Mouse (Mus musculus) left cerebral cortex, postnatal 14 days (tissue): ENCODE measurements around the gene Gp6. TPM values are rescaled to one million over a fixed set of nuclear protein-coding genes. Genes with fewer than 3 reads are reported as not detected.
"Not testable (repeated sequence)": the region's sequence is repeated elsewhere in the genome, so short reads cannot be mapped to it uniquely, and the experiment has no call there.

ENCODE experiments used
- DNase-seq, 2 experiments: peaks; one replicate each; pipeline ENCODE4 v3.0.0; 2021 to 2022; ENCODE audit warnings: low spot score in 2 of 2, mixed read lengths in 1 of 2
- intact Hi-C: fragments of 180-260 bp; cut with DNase I; formaldehyde crosslinking; loops from one replicate; pipeline ENCODE4 v1.15.1; 2025
- long read RNA-seq, 2 experiments: library from polyadenylated mRNA; stranded (forward); transcript quantifications; one replicate each; pipeline ENCODE4 v2.0.0; 2021
- microRNA-seq, 2 experiments: library from miRNA; unstranded; fragments of <30 nt; microRNA quantifications; one replicate each; pipeline ENCODE4 v1.2.0; 2022
- total RNA-seq, 2 experiments: library from RNA; stranded (reverse); gene quantifications; 2 replicates each; pipeline ENCODE4 v1.2.3; 2021

The Gp6 gene
- total RNA-seq = under 1 TPM in 1 of 2 experiments, not detected in 1; 0.13 TPM
- long read RNA-seq, experiment 1 = 0 reads
- long read RNA-seq, experiment 2 = 0 reads

DNA sequence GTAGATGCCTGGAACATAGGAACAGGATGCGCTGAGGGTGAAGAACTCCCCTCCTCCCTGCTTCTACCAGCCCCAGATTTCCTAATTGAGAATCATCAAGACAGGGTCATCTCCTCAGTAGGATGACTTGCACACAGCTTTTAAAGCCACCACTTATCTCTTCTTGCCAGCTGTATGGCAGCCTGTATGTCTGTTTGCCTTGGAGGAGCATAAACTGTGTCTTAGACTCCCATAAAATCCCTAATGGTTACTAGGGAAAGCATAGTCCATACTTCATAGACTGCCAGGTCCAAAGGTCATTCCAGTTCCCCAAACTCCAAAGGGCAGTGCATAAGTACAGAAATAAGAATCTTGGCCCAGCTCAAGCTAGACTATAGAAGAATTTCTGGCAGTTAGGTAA is at the start of gene Gp6:
Gene Gp6 (minus strand): TSS at position 15 of the 400 bp plus-strand sequence.
- no peak for DNase-seq
- intact Hi-C loops = no loop called here

GRCm38 (mm10) chr7:4447138-4447537 is 49.6 kb upstream of the Gp6 start:
- no peak for DNase-seq
- intact Hi-C loops = loop anchor here (10.0 kb wide), 1 partner anchor 742 kb away; the partner anchor contains the start of gene Rps9

DNA sequence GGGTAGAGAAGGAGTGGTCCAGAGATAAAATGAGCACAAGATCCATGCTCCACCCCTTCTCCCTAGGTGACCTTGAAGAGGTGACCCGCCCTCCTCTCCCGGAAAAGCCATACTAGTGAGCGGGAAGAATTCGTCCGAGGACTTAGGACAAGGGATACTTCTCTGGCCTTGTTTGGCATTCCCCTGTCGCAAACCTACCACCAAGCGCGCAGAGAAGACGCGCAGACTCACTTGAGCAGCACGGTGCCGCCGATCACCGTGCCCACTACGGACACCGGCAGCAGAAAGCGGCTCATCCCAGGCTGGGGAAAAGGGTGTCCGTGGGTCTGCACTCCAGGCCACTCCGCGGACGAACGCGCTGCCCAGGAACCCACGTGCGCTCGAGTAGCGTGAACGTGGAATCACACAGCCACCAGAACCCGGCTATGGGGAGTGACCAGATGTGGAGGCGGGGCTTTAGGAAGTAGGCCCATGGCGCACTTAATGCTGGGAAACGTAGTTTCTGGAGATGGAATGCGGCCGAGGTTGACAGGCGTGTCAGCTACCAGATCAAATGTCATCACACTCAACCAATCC is 47.8 kb upstream of the Gp6 start, which contains the start of gene Rdh13:
Gene Rdh13 (minus strand): TSS at position 434 of the 576 bp plus-strand sequence.
- intact Hi-C loops = loop anchor here (10.0 kb wide), 1 partner anchor 741 kb away; the partner anchor contains the start of gene Rps9
- DNase-seq = peak; percentile 89 to 93

DNA sequence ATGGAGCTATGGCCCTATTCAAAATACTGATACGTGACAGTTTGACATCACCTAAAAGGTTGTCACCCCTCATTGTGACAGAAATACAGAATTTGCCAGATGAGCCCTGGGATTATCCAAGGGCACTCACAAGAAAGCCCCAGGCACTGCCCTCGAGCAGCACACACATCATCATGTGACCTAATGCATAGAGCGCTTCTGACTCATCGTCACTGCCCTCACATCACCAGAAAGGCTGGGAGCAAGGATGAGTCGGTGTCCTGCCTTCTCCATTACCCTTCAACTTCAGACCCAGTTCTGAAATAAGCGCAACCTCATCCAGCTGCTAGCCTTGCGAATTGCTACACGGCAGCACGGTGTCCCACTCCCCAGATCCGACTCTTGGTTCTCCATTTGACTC is 43.0 kb upstream of the Gp6 start:
- intact Hi-C loops = loop anchor here (10.0 kb wide), 1 partner anchor 736 kb away; the partner anchor contains the start of gene Rps9
- no peak for DNase-seq

- intact Hi-C loops = no loop called here
- DNase-seq = no peak
These were observed 40.2 kb upstream of the Gp6 start for GRCm38 (mm10) chr7:4437721-4438120.

- no peak for DNase-seq
- intact Hi-C loops = loop anchor here (5.0 kb wide), 1 partner anchor 40 kb away; no protein-coding TSS in a partner anchor
These were observed 34.5 kb upstream of the Gp6 start for GRCm38 (mm10) chr7:4432026-4432425.

DNA sequence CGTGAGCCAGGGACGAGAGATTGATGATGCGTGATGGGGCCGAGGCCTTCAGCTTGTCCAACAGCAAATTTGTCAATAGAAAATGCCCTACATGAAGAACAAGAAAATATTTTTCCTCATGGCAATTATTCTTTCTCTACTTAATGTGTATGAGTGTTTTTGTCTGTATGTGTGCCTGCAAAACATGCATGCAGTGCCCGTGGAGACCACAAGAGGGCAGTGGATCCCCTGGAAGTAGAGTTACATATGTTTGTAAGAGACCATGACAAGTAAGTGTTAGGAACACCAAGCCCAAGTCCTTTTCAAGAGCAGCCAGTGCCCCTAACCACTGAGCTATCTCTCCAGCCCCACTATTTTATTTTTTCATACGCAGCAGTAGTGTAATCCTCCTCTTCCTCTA is 34.0 kb upstream of the Gp6 start:
- intact Hi-C loops = loop anchor here (5.0 kb wide), 1 partner anchor 41 kb away; no protein-coding TSS in a partner anchor
- DNase-seq = peak; percentile 80 to 82

GRCm38 (mm10) chr7:4430246-4430844 is 32.8 kb upstream of the Gp6 start:
- intact Hi-C loops = loop anchor here (5.0 kb wide), 1 partner anchor 42 kb away; no protein-coding TSS in a partner anchor
- no peak for DNase-seq

GRCm38 (mm10) chr7:4427161-4427912 is 29.8 kb upstream of the Gp6 start:
- DNase-seq = peak; percentile 95 to 98
- intact Hi-C loops = loop anchor here (5.0 kb wide), 3 partner anchors 280 to 400 kb away; no protein-coding TSS in a partner anchor

DNA sequence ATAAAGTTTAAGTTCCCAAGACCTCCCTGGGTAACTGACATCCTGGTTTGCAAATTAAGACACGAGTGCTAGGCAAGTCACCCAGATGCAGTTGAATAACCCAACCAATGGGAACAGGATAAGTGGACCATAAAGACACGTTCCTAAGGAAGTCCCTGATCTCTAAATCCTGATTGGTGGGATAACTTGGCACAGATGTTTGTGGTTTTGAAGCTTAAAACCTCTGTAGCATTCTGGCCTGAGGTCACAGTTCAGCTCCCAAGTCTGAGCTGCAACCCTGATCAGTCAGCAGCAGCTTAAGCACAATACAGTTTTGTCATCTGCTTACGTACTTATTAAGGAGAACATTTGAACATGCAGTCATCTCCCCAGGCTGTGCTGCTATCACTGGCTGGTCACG is 22.7 kb upstream of the Gp6 start:
- DNase-seq = no peak
- intact Hi-C loops = no loop called here

GRCm38 (mm10) chr7:4419681-4420080 is 22.1 kb upstream of the Gp6 start:
- intact Hi-C loops = no loop called here
- DNase-seq = no peak

DNA sequence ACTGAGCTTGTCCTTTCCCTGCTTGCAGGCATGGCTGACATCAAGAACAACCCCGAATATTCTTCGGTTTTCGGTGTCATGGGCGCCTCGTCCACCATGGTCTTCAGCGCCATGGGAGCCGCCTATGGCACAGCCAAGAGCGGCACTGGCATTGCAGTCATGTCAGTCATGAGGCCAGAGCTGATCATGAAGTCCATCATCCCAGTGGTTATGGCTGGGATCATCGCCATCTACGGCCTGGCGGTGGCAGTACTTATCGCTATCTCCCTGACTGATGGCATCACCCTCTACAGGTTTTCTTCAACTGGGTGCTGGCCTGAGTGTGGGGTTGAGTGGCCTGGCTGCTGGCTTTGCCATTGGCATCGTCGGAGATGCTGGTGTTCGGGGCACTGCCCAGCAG is 14.9 kb upstream of the Gp6 start:
- intact Hi-C loops, DNase-seq: not testable (repeated sequence)

- intact Hi-C loops = no loop called here
- no peak for DNase-seq
These were observed 24.0 kb downstream of the Gp6 start for GRCm38 (mm10) chr7:4373521-4373920.

GRCm38 (mm10) chr7:4337509-4337908 is 60.0 kb downstream of the Gp6 start, which contains the start of gene Ncr1:
Gene Ncr1, plus strand, starts transcription at chr7:4337724.
- DNase-seq = no peak
- intact Hi-C loops = no loop called here

GRCm38 (mm10) chr7:4323301-4323700 is 74.2 kb downstream of the Gp6 start:
- intact Hi-C loops = no loop called here

More at GRCm38 (mm10) chr7:4323301-4323700, 74.2 kb downstream of the Gp6 start:
- no peak for DNase-seq

Small RNA genes lying within 50 kb of the gene (microRNA-seq; reads per million reads assigned to microRNA genes)
- 0 reads per million in 2 experiments for gene Gm24605
- gene Gm24752 = 0 reads per million in 2 experiments
- gene Gm25349 = 0 reads per million in 2 experiments

Other genes starting within 250 kb of the Gp6 start
- gene Leng9, start 247.4 kb downstream of the Gp6 start, total RNA-seq = 1 to 10 TPM; 6.1 to 6.7 TPM
- 1 to 10 TPM; 2.4 to 3.2 TPM for gene Cdc42ep5, start 232.9 kb downstream of the Gp6 start, total RNA-seq
- not detected for gene Lilra5, start 160.0 kb downstream of the Gp6 start, total RNA-seq
- gene Ncr1, start 60.0 kb downstream of the Gp6 start, total RNA-seq = not detected
- gene Rdh13, start 47.9 kb upstream of the Gp6 start, total RNA-seq = 10 to 100 TPM; 27.1 to 29.4 TPM
- gene Eps8l1, start 62.9 kb upstream of the Gp6 start, total RNA-seq = 1 to 10 TPM; 3.3 to 5.1 TPM
- gene Ppp1r12c, start 103.9 kb upstream of the Gp6 start, total RNA-seq = 100 to 1,000 TPM; 117 to 128 TPM
- gene Tnnt1, start 118.6 kb upstream of the Gp6 start, total RNA-seq = 1 to 10 TPM; 2.7 to 4.3 TPM
- under 1 TPM in 1 of 2 experiments, not detected in 1; 0.55 TPM for gene Tnni3, start 126.5 kb upstream of the Gp6 start, total RNA-seq
- under 1 TPM; 0.31 to 0.34 TPM for gene Dnaaf3, start 134.7 kb upstream of the Gp6 start, total RNA-seq
- 100 to 1,000 TPM; 241 to 259 TPM for gene Syt5, start 149.8 kb upstream of the Gp6 start, total RNA-seq
- gene Ptprh, start 206.3 kb upstream of the Gp6 start, total RNA-seq = under 1 TPM; 0.57 to 0.93 TPM
- 10 to 100 TPM; 10.8 to 10.9 TPM for gene Tmem86b, start 233.7 kb upstream of the Gp6 start, total RNA-seq